Mouse (Mus musculus): ENCODE data around the gene Cplx2.

Cplx2 gene

DNA sequence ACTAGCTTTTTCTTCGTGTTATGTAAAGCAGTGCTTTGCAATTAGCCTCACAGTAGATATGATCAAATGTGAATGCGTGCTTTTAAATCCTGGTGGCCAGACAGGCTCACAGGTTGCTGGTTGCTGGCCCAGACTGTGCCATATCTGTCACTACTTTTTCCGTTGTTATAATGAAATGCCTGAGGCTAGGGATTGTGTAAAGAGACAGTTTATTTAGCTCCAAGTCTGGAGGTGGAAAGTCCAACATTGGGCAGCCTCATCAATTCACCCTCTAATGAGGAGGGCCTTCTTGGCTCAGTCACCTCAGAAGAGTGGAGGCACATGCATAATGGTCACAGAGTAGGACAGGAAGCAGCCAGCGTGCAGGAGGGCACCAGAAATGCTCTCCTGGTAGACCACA lies 31.2 kb downstream of the Cplx2 start:
- DNase-seq (ENCODE audit: low spot score in 2 of 2) = no peak

DNA sequence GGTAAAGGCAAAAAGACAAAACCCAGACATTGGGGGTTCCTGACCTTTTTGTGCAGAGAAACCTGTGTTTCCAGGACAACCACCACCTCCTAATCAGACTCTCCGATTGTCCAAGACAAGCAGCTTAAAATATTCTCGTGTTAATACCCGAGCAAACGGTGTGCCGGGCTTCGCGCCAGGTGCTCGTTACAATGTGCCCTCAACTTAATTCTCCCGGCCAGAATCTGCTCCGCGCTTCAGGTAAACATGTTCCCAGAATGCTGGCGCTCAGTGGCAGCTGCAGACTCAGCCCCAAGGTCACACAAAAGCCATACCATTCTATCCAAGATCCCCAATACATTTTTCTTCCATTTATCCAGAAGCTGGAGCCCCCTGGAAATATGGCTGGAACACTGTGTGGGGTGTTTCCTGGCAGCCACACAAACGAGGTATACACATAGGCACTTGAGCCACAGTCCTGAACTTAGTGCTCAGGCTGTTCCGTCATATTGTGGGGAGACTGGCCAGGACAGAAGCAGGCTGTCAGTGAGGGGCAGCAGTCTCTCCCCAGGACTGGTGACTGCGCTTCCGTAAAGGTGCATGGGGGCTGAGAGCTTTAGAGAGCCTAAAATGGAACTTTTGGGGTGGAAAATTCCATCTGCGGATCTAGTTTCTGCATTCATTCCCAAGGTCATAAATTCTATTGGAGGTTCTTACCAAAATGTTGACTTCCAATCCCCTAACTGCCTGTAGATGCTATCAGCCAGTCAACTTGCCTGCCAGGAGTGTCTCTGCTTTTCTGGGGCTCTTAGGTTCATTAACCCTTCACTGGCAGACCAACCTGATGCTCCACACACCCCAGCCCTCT lies 32.3 kb downstream of the Cplx2 start:
- DNase-seq (ENCODE audit: low spot score in 2 of 2) = no peak

DNA sequence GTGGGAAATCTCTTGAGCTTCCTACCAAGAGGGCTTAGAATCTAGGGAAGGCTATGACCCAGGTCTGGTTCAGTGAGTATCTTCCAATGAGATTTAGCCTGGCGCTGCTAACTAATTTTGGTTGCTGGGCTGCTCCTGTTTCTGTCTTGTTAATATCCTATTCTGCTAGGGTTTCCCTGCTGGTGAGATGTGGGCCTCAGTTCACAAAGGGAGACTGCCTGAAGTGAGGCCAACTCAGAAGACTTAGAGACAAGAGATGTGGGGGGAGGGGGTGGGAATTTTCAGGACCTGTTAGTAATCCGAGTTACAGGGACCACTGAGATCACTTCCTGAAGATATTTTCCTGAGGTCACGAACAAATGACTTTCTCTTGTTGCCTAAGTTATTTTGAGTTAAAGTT lies 33.1 kb downstream of the Cplx2 start:
- DNase-seq (ENCODE audit: low spot score in 2 of 2) = no peak

DNA sequence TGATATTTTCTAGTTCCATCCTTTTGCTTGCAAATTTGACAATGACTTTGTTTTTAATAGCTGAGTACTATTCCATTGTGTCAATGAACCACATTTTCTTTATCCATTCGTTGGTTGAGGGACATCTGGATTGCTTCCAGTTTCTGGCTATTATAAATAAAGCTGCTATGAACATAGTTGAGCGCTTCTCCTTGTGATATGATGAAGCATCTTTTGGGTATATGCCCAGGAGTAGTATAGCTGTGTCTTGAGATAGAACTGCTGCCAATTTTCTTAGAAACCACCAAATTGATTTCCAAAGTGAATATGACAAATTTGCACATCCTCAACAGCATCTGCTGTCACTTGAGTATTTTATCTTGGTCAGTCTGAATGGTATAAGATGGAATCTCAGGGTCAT lies 34.7 kb downstream of the Cplx2 start:
- DNase-seq (ENCODE audit: low spot score in 2 of 2) = no peak

DNA sequence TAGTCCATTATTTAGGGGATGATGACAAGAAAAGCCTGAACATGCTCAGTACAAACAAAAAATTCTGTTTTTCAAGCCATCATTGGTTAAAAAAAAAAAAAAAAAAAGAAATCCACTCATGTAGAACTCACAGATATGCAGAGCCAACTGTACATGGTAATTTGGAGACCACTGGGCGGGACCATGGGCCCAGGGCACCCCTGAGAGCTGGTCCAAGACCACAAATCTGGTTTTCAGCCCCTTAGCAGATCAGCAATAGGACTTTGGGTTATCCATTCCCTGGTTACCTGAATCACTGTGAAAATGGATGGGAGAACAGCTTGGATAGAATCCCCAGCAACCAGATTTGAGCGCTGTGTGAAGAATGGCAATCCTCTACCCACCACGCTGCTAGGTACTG lies 40.5 kb downstream of the Cplx2 start:
- DNase-seq (ENCODE audit: low spot score in 2 of 2) = peak in 1 of 2 experiments; percentile 51

DNA sequence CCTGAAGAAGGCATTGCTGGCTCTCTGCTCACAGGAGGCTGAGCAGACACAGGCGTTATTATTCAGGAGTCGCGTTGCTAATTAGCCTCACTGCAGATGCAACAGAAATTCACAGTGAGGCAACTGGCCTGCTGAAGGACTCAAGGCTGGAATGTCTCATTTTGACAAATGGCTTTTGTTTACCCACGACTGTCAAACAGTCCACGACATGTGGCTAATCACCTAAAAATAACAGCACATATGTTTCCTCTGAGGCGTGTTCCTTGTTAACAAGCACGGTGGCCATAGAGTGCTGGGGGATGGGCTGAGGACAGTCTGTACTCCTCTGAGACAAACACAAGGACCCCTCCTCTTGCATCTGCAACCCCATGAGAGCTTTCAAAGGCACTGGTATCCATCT lies 41.1 kb downstream of the Cplx2 start:
- DNase-seq (ENCODE audit: low spot score in 2 of 2) = peak in 1 of 2 experiments; percentile 52

DNA sequence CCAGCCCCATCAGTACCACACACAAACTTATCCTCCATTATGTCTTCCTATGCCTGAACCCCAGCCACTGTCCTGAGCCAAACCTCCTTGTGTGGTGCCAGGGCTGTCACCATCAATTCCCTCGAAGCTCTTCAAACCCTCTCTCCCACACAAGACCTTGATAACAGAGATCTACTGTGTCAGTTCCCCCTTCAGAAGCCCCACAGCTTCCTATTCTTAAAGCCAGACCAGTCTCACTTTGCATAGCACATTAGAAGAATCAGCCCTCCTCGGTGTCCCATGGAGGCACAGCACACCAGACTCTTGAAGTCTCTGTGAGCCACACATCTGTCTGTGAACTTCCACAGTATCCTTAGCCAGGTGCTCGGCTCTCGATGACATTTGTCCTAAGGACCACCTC lies 41.6 kb downstream of the Cplx2 start:
- DNase-seq (ENCODE audit: low spot score in 2 of 2) = peak in 1 of 2 experiments; percentile 27

DNA sequence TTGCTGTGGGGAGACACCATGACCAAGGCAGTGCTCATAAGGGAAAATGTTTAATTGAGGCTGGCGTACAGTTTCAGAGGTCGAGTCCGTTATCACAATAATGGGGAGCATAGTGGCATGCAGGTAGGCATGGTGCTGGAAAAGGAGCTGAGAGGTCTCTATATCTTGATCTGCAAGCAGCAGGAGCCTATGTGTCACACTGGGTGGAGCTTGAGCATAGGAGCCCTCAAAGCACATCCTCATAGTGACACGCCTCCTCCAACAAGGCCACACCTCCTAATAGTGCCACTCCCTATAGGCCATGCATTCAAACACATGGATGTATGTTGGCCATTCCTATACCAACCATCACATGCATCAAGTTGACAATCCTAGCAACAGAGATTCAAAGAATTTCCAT lies 43.9 kb downstream of the Cplx2 start:
- DNase-seq (ENCODE audit: low spot score in 2 of 2) = no peak

DNA sequence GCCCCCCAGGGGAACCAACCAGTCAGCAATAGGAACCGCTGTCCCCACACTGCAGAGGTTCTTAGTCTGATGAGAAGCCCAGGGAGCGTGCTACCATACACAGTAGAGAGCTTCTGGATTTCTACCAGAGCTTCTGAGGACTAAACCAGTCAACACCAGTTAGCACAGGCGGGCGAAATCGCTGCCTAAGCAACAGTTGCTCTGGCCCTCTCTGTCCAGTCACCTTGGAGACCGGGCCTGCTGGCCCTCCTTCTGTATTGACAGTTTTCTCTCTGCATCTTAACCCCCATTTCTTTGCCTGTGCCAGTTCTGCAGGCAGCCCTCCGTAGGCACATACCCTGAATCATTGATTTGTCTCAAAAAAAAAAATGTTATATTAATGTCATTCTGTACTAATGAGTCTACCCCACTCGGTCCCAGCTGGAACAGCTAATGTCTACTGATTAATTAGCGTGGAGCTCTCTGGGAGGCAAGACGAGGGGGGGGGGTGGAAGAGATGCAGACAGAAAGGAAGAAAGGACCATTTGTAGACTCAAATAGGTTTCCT lies 47.7 kb downstream of the Cplx2 start:
- DNase-seq (ENCODE audit: low spot score in 2 of 2) = no peak

DNA sequence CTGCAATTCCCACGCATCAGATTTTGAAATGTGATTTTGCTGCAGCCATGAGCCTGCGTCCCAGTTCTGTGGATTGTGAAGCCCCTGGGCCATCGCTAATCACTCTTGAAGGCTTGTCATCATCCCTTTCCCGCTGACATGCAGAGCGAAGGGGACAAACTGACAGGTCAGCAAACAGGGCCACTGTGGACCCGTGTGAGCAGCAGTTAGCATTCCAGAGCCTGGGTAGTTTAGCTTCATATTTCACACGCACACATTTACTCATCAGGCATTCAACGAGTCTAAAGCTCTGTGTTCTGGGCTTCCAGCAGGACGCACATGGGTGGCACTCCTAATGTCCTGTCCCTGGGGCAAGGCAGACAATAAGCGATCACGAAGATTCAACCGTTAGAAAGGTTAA lies 49.1 kb downstream of the Cplx2 start:
- no peak for DNase-seq (ENCODE audit: low spot score in 2 of 2)

DNA sequence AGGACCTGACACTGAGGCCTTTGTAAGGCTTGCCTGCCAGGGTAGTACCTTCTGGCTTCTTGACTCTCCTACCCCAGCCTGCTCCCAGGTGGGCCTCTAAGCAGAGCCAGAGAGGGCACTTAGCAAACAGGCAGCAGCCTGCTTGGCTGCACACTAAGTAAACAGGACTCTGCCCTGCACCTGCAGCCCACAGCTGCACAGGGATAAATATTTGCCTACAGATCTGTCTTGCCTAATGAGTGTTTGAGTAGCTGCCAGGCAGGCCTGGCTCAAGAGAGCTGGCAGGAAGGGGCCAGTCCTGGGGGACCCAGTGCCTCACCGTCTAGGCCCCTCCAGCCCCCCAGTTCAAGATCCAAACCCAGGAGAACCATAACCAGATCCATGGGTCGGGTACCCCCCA lies 54.1 kb downstream of the Cplx2 start:
- DNase-seq (ENCODE audit: low spot score in 2 of 2) = peak in 1 of 2 experiments; percentile 70

DNA sequence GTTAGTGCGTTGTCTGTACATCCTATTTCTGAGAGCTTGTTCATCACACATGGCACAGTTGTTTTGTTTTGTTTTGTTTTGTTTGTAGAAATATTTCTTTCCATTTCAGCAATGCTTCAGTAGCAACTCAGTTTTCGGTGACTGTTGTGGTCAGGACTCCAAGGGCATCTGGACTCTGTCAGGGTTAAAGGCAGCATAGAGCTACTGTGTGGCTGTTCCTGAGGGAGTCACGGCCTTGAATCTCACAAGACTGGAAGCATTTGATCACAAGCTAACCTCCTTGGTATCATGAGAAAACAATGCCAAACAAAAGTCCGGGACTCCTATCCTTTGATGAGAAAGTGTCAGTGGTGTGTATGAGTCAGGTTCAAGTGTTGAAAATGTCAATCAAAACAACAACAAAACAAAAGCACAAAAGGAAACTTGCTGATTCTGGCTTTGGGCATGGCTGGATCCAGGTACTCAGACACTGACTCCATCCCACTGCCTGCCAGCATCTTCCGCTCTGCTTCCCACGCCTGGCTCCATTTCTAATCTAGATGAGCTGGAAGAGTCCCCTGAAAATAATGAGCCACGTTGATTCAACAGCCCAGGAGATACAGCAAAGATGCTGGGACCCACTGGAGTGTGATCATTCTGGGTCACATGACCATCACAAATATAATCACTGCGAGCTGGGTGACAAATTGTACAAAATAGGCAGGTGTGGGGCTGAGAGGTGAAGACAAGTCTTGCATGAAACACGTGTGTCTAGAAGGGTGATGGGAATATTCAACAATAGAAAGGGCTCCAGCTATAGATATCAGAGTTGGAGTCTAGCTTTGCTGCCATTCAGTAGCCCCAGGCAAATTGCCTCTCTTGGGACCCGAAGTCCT lies 55.9 kb downstream of the Cplx2 start:
- no peak for DNase-seq (ENCODE audit: low spot score in 2 of 2)

DNA sequence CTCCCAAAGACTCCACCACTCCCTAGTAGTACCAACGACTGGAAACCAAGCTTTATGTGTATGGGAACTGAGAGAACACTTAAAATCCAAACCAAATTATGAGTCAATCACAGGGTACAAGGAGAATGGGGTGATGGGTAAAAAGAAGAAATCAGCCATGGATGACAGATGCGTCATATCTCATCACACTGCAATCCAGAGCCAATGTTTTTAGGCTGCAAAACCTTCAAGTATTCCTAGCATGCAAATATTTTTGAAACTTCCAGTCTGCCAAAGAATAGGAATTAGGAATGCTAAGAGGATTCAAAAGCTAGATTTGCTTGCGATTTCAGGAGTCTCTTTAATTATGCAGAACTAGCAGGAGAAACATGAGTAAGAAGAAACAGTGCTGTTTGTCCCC lies 57.6 kb downstream of the Cplx2 start:
- DNase-seq (ENCODE audit: low spot score in 2 of 2) = no peak

DNA sequence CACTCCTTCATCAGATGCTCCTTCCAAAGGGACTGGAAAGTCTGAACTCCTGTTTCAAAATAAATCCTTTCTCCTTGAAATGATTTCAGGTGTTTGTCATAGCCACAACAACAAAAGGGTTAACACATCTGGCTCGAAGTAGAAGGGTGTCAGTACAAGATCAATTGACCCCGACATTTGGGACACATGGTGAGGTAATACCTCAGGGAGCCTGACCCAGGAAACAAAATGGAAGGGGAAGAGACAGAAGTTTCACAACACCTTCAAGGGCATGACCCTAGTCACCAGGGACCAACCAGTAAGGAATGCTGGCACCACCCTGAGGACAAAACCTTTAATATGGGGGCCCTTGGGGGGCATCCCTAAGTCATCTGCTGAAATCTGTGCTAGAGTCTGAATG lies 58.9 kb downstream of the Cplx2 start:
- no peak for DNase-seq (ENCODE audit: low spot score in 2 of 2)

DNA sequence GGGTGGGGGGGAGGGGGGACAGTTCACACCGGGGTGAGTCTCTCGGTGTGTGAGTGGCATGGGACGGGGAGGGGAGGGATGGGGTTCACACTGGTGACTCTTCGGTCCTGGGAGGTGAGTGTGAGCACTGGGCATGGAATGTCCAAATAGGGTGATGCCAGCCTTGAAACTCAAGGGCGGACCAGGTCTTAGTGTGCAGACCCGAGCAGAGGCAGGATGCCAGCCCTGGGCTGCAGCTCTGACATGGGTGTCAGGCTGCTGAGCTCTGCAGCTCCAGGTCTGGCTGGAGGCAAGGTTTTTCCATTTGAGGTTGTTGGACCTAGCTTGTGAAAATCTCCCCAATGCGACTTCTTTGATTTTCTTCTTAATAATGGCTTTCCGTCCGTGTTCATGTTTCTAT lies 60.0 kb downstream of the Cplx2 start:
- no peak for DNase-seq (ENCODE audit: low spot score in 2 of 2)

Measured in spleen, postnatal 10 days (tissue).